Comparison of ENCODE assay signal across 9 mouse cellular contexts in genomic region chr19:7307995-7308770, GRCm38 (mm10). TPM values are rescaled to one million over a fixed set of nuclear protein-coding genes. Genes with fewer than 3 reads are reported as not detected.
DNase-seq lines count a peak whose midpoint lies in the region; ATAC-seq and TF ChIP-seq lines count a peak whose summit lies in the region.
"Had no signal": no experiment of that assay in that cellular context is flagged by ENCODE, and none has a peak within 500 bp of the region (broad histone marks: within the 10 kb centered on the region; RNA-seq: fewer than 3 reads in every experiment).

No protein-coding gene starts in this region.

- WGBS in forebrain, postnatal 0 days, result 31% methylated on average over 8 of the region's 8 CpGs
- 23% methylated on average over 7 of the region's 8 CpGs for WGBS in kidney, embryonic 16.5 days
- 41% methylated on average over 8 of the region's 8 CpGs for WGBS in lung, postnatal 0 days

- H3K4me2 ChIP-seq in forebrain, postnatal 0 days (ENCODE audit: low read depth), result no peak overlapping the region
- peak overlapping the region; percentile 27 for H3K4me2 ChIP-seq in kidney, embryonic 16.5 days (replicated peaks; ENCODE audit: low read depth, low read length)
- no peak overlapping the region for H3K4me2 ChIP-seq in lung, postnatal 0 days (replicated peaks; ENCODE audit: low read depth, low read length)

- H3K27me3 ChIP-seq in MEL (ENCODE audit: control insufficient read depth in 1 of 2, insufficient read depth in 2 of 2, low read length in 2 of 2), result no peaks in the 10 kb centered on the region
- no peaks in the 10 kb centered on the region for H3K27me3 ChIP-seq in forebrain, postnatal 0 days (ENCODE audit: insufficient read depth, low read length)
- no peaks in the 10 kb centered on the region for H3K27me3 ChIP-seq in kidney, embryonic 16.5 days (ENCODE audit: insufficient read depth, low read length)
- H3K27me3 ChIP-seq in lung, postnatal 0 days (replicated peaks; ENCODE audit: insufficient read depth, low read length), result no peaks in the 10 kb centered on the region

- DNase-seq in adrenal gland, adult (ENCODE audit: inconsistent age in 2 of 2, low spot score in 1 of 2), result peak; percentile 43 to 67
- DNase-seq in adrenal gland, postnatal 4 days (ENCODE audit: low spot score in 2 of 2), result no peak
- DNase-seq in MEL (ENCODE audit: low read depth, low spot score), result peak; percentile 53
- peak; percentile 10 for DNase-seq in forebrain, postnatal 0 days
- DNase-seq in lung, postnatal 0 days (ENCODE audit: low spot score), result peak; percentile 75
- peak; percentile 32 for DNase-seq in right cerebral cortex, postnatal 25 days
- no peak for DNase-seq in spleen, adult 12 weeks (ENCODE audit: low spot score)

- ATAC-seq in forebrain, postnatal 0 days, result peak; percentile 23; the same call in 1 of the 2 replicates
- peak; percentile 82 for ATAC-seq in kidney, embryonic 16.5 days (ENCODE audit: low FRiP score, low TSS enrichment)
- peak; percentile 48 for ATAC-seq in lung, postnatal 0 days

- peaks cover 0 to 70% of the 10 kb centered on the region in 2 experiments; a peak in 2 of 4 replicates for H3K36me3 ChIP-seq in MEL (ENCODE audit: control insufficient read depth in 1 of 2, insufficient read depth in 2 of 2, low read length in 2 of 2)
- H3K36me3 ChIP-seq in forebrain, postnatal 0 days (ENCODE audit: insufficient read depth), result no peaks in the 10 kb centered on the region
- no peaks in the 10 kb centered on the region for H3K36me3 ChIP-seq in kidney, embryonic 16.5 days (ENCODE audit: insufficient read depth, low read length)
- no peaks in the 10 kb centered on the region for H3K36me3 ChIP-seq in lung, postnatal 0 days (ENCODE audit: insufficient read depth, low read length)

- no peak for TF ChIP-seq CTCF in MEL (IDR thresholded peaks at IDR 0.05 in 2 of 3, conservative IDR thresholded peaks at IDR 0.05 in 1 of 3; ENCODE audit: control insufficient read depth in 1 of 3, insufficient read depth in 1 of 3, low read depth in 2 of 3, low read length in 3 of 3, poor library complexity in 1 of 3, severe bottlenecking in 1 of 3)
- TF ChIP-seq CTCF in forebrain, postnatal 0 days (IDR thresholded peaks at IDR 0.05; ENCODE audit: low read depth), result no peak
- TF ChIP-seq CTCF in lung, postnatal 0 days (IDR thresholded peaks at IDR 0.05), result no peak

- peak overlapping the region; percentile 35 for H3K27ac ChIP-seq in MEL (ENCODE audit: control insufficient read depth, low read depth, low read length)
- peak overlapping the region; percentile 59 for H3K27ac ChIP-seq in forebrain, postnatal 0 days (ENCODE audit: low read depth, low read length)
- H3K27ac ChIP-seq in kidney, embryonic 16.5 days (ENCODE audit: low read length), result peak overlapping the region; percentile 88
- peak overlapping the region; percentile 62 for H3K27ac ChIP-seq in lung, postnatal 0 days (ENCODE audit: low read length)
- H3K27ac ChIP-seq: macrophage had no signal

- TF ChIP-seq POLR2A in MEL (IDR thresholded peaks at IDR 0.05; ENCODE audit: control insufficient read depth in 1 of 2, insufficient read depth in 1 of 2, low read depth in 1 of 2, low read length in 2 of 2, poor library complexity in 1 of 2), result no peak

- no peak overlapping the region for H3K4me3 ChIP-seq in MEL (ENCODE audit: control insufficient read depth in 1 of 2, insufficient read depth in 1 of 2, low read depth in 2 of 2, low read length in 2 of 2)
- H3K4me3 ChIP-seq in forebrain, postnatal 0 days (ENCODE audit: low read depth, low read length), result no peak overlapping the region
- H3K4me3 ChIP-seq in kidney, embryonic 16.5 days (ENCODE audit: low read length), result no peak overlapping the region
- no peak overlapping the region for H3K4me3 ChIP-seq in lung, postnatal 0 days (ENCODE audit: low read depth, low read length)

- H3K9me3 ChIP-seq in MEL (replicated peaks; ENCODE audit: insufficient read depth, low read length), result no peaks in the 10 kb centered on the region
- H3K9me3 ChIP-seq in forebrain, postnatal 0 days (ENCODE audit: low read length), result no peaks in the 10 kb centered on the region
- no peaks in the 10 kb centered on the region for H3K9me3 ChIP-seq in kidney, embryonic 16.5 days (ENCODE audit: low read length)
- H3K9me3 ChIP-seq in lung, postnatal 0 days (ENCODE audit: low read length), result no peaks in the 10 kb centered on the region

- H3K79me2 ChIP-seq in MEL (ENCODE audit: control insufficient read depth, insufficient read depth, low read length, poor library complexity), result peaks cover 45% of the 10 kb centered on the region

- peak; percentile 73 for TF ChIP-seq EP300 in MEL (IDR thresholded peaks at IDR 0.05; ENCODE audit: low read depth in 1 of 2, low read length in 2 of 2)
- TF ChIP-seq EP300 in lung, postnatal 0 days (IDR thresholded peaks at IDR 0.05), result no peak

- no peak overlapping the region for H3K9ac ChIP-seq in MEL (ENCODE audit: control insufficient read depth, low read depth, low read length, poor library complexity, severe bottlenecking)
- H3K9ac ChIP-seq in forebrain, postnatal 0 days, result no peak overlapping the region
- H3K9ac ChIP-seq in kidney, embryonic 16.5 days (replicated peaks; ENCODE audit: low read length), result peak overlapping the region; percentile 37
- no peak overlapping the region for H3K9ac ChIP-seq in lung, postnatal 0 days (replicated peaks; ENCODE audit: low read depth)

- no peak for TF ChIP-seq RAD21 in MEL (IDR thresholded peaks at IDR 0.05; ENCODE audit: low read depth, low read length)

- peaks cover 34 to 59% of the 10 kb centered on the region in 2 experiments for H3K4me1 ChIP-seq in MEL (ENCODE audit: control insufficient read depth in 1 of 2, insufficient read depth in 2 of 2, low read length in 2 of 2)
- H3K4me1 ChIP-seq in forebrain, postnatal 0 days (ENCODE audit: insufficient read depth), result peaks cover 17% of the 10 kb centered on the region; the same call in 1 of the 2 replicates
- peaks cover 81% of the 10 kb centered on the region for H3K4me1 ChIP-seq in kidney, embryonic 16.5 days (ENCODE audit: insufficient read depth, low read length)
- H3K4me1 ChIP-seq in lung, postnatal 0 days (ENCODE audit: insufficient read depth, low read depth, low read length), result peaks cover 38% of the 10 kb centered on the region

TF ChIP-seq in MEL, 35 proteins besides CTCF, POLR2A, EP300 and RAD21 (continues in another document):
- TF ChIP-seq ZKSCAN1 (IDR thresholded peaks at IDR 0.05; ENCODE audit: low read depth, low read length), result no peak
- no peak for TF ChIP-seq NRF1 (IDR thresholded peaks at IDR 0.05; ENCODE audit: insufficient read depth, low read depth, low read length, poor library complexity, severe bottlenecking)
- TF ChIP-seq MYB (IDR thresholded peaks at IDR 0.05; ENCODE audit: low read depth, low read length), result no peak
- TF ChIP-seq TAL1 (IDR thresholded peaks at IDR 0.05; ENCODE audit: low read length), result peak; percentile 37; the same call in 1 of the 2 replicates
- TF ChIP-seq GATA1 (IDR thresholded peaks at IDR 0.05; ENCODE audit: low read depth, low read length), result peak; percentile 83
- no peak for TF ChIP-seq POLR2AphosphoS5 (IDR thresholded peaks at IDR 0.05; ENCODE audit: borderline replicate concordance, low read depth, low read length)
- TF ChIP-seq ZMIZ1 (IDR thresholded peaks at IDR 0.05; ENCODE audit: low read depth, low read length), result no peak
- no peak for TF ChIP-seq E2F4 (IDR thresholded peaks at IDR 0.05; ENCODE audit: borderline replicate concordance, low read depth, low read length)
- TF ChIP-seq GABPA (IDR thresholded peaks at IDR 0.05; ENCODE audit: low read depth, low read length), result no peak
- TF ChIP-seq UBTF (IDR thresholded peaks at IDR 0.05; ENCODE audit: borderline replicate concordance, insufficient read depth, low read depth, low read length), result no peak
- peak; percentile 69 for TF ChIP-seq TCF12 (IDR thresholded peaks at IDR 0.05; ENCODE audit: low read depth, low read length)
- TF ChIP-seq MEF2A (IDR thresholded peaks at IDR 0.05; ENCODE audit: extremely low read depth, insufficient replicate concordance, low read depth, low read length, poor library complexity, severe bottlenecking), result no peak
- no peak for TF ChIP-seq USF1 (IDR thresholded peaks at IDR 0.05; ENCODE audit: low read depth, low read length)
- no peak for TF ChIP-seq ZNF384 (IDR thresholded peaks at IDR 0.05; ENCODE audit: low read depth, low read length)
- no peak; the same call in 1 of the 2 replicates for TF ChIP-seq NELFE (IDR thresholded peaks at IDR 0.05; ENCODE audit: low read depth, low read length)
- no peak for TF ChIP-seq BHLHE40 (IDR thresholded peaks at IDR 0.05; ENCODE audit: borderline replicate concordance, low read depth, low read length)
- TF ChIP-seq RCOR1 (IDR thresholded peaks at IDR 0.05; ENCODE audit: low read depth, low read length), result peak; percentile 23; the same call in 1 of the 2 replicates
- TF ChIP-seq MAFK (IDR thresholded peaks at IDR 0.05; ENCODE audit: borderline replicate concordance, low read depth, low read length), result no peak
- peak; percentile 46; the same call in 1 of the 2 replicates for TF ChIP-seq HCFC1 (IDR thresholded peaks at IDR 0.05; ENCODE audit: low read depth, low read length)
- TF ChIP-seq KAT2A (conservative IDR thresholded peaks at IDR 0.05; ENCODE audit: low read depth, low read length), result no peak
- no peak; the same call in 1 of the 2 replicates for TF ChIP-seq MAX (IDR thresholded peaks at IDR 0.05; ENCODE audit: low read length)

RNA-seq across cellular contexts. Expression of gene Mark2, which starts 33.5 kb away (rescaled TPM):
- total RNA-seq in adrenal gland, postnatal 4 days (2021), result 10 to 100 TPM; 74.7 to 81.2 TPM
- total RNA-seq in MEL (2012; rRNA removed), result 34.6 and 36.1 TPM in 2 replicates
- 10 to 100 TPM in 1 of 2 experiments, not detected in 1; 72.4 TPM for polyA plus RNA-seq in MEL (2012; ENCODE audit: insufficient read depth in 1 of 2, insufficient read length in 2 of 2, low read depth in 1 of 2, low replicate concordance in 2 of 2, missing spikeins in 1 of 2)
- total RNA-seq in forebrain, postnatal 0 days (2014; rRNA removed), result 35.8 and 38.7 TPM in 2 replicates
- polyA plus RNA-seq in forebrain, postnatal 0 days (2015; fragmentation: Nextera tagmentation; extraction: Ambion mirVana), result 30.0 and 35.7 TPM in 2 replicates
- 40.6 and 44.9 TPM in 2 replicates for polyA plus RNA-seq in kidney, embryonic 16.5 days (2015; fragmentation: Nextera tagmentation; extraction: Ambion mirVana)
- polyA plus RNA-seq in lung, postnatal 0 days (2015; fragmentation: Nextera tagmentation; extraction: Ambion mirVana), result 29.8 and 35.9 TPM in 2 replicates

RNA-seq across cellular contexts. Expression of gene Rcor2, which starts 41.1 kb away (rescaled TPM):
- 10 to 100 TPM; 13.4 to 14.8 TPM for total RNA-seq in adrenal gland, postnatal 4 days (2021)
- 31.4 and 33.7 TPM in 2 replicates for total RNA-seq in MEL (2012; rRNA removed)
- 10 to 100 TPM in 1 of 2 experiments, not detected in 1; 60.2 TPM for polyA plus RNA-seq in MEL (2012; ENCODE audit: insufficient read depth in 1 of 2, insufficient read length in 2 of 2, low read depth in 1 of 2, low replicate concordance in 2 of 2, missing spikeins in 1 of 2)
- total RNA-seq in forebrain, postnatal 0 days (2014; rRNA removed), result 41.9 and 49.6 TPM in 2 replicates
- polyA plus RNA-seq in forebrain, postnatal 0 days (2015; fragmentation: Nextera tagmentation; extraction: Ambion mirVana), result 13.7 and 14.5 TPM in 2 replicates
- polyA plus RNA-seq in kidney, embryonic 16.5 days (2015; fragmentation: Nextera tagmentation; extraction: Ambion mirVana), result 8.7 and 10.8 TPM in 2 replicates
- polyA plus RNA-seq in lung, postnatal 0 days (2015; fragmentation: Nextera tagmentation; extraction: Ambion mirVana), result 1.3 and 1.5 TPM in 2 replicates

Comparison
In these comparisons a context has a peak if more than half of its experiments do, and no peak if none do; other contexts are left out.
1. DNase-seq: peak in adrenal gland, adult (2 of 2), MEL (single experiment), forebrain, postnatal 0 days (single experiment), lung, postnatal 0 days (single experiment) and right cerebral cortex, postnatal 25 days (single experiment); none in adrenal gland, postnatal 4 days (0 of 2) and spleen, adult 12 weeks (single experiment).
2. H3K27ac ChIP-seq: peak in every context shown above with its lines; median percentile 88 in kidney, embryonic 16.5 days; 62 in lung, postnatal 0 days; 59 in forebrain, postnatal 0 days; 35 in MEL.
3. ATAC-seq: peak in every context shown above with its lines; median percentile 82 in kidney, embryonic 16.5 days; 48 in lung, postnatal 0 days; 23 in forebrain, postnatal 0 days.